Mouse (Mus musculus): ENCODE results near the gene Hrh2. TPM values are rescaled to one million over a fixed set of nuclear protein-coding genes. Genes with fewer than 3 reads are reported as not detected.

Gene Hrh2
- polyA plus RNA-seq, 1 experiment from 2014 or later, result not detected

- Histone ChIP-seq H3K4me2 (replicated peaks; ENCODE audit: low read depth, low read length) (no peak overlapping the region), H3K9ac (replicated peaks; ENCODE audit: low read length) (no peak overlapping the region), H3K9me3 (ENCODE audit: low read length) (no peaks in the 10 kb centered on the region), H3K27me3 (ENCODE audit: insufficient read depth, low read length) (peaks cover 8% of the 10 kb centered on the region; the same call in 1 of the 2 replicates), H3K4me1 (ENCODE audit: insufficient read depth, low read length) (no peaks in the 10 kb centered on the region), H3K36me3 (ENCODE audit: insufficient read depth, low read length) (no peaks in the 10 kb centered on the region), H3K4me3 (ENCODE audit: low read length) (no peak overlapping the region), H3K27ac (ENCODE audit: low read length) (no peak overlapping the region)
- 73% methylated on average over 5 of the region's 5 CpGs for WGBS
- ATAC-seq (ENCODE audit: low FRiP score, low TSS enrichment), result no peak
These were observed 5.5 kb upstream of the Hrh2 start for GRCm38 (mm10) chr13:54186394-54186793.

- Histone ChIP-seq H3K9ac (replicated peaks; ENCODE audit: low read length) (no peak overlapping the region), H3K4me3 (ENCODE audit: low read length) (no peak overlapping the region), H3K27me3 (ENCODE audit: insufficient read depth, low read length) (peaks cover 23% of the 10 kb centered on the region), H3K36me3 (ENCODE audit: insufficient read depth, low read length) (no peaks in the 10 kb centered on the region), H3K9me3 (ENCODE audit: low read length) (no peaks in the 10 kb centered on the region), H3K27ac (ENCODE audit: low read length) (no peak overlapping the region), H3K4me1 (ENCODE audit: insufficient read depth, low read length) (no peaks in the 10 kb centered on the region), H3K4me2 (replicated peaks; ENCODE audit: low read depth, low read length) (no peak overlapping the region)
- WGBS, result 82% methylated on average over 7 of the region's 7 CpGs
- no peak for ATAC-seq (ENCODE audit: low FRiP score, low TSS enrichment)
These were observed 3.7 kb upstream of the Hrh2 start for GRCm38 (mm10) chr13:54188190-54188706.

GRCm38 (mm10) chr13:54189896-54190295, 2.0 kb upstream of the Hrh2 start:
- Histone ChIP-seq H3K4me1 (ENCODE audit: insufficient read depth, low read length) (no peaks in the 10 kb centered on the region), H3K27me3 (ENCODE audit: insufficient read depth, low read length) (peaks cover 24% of the 10 kb centered on the region), H3K36me3 (ENCODE audit: insufficient read depth, low read length) (no peaks in the 10 kb centered on the region), H3K27ac (ENCODE audit: low read length) (no peak overlapping the region), H3K4me2 (replicated peaks; ENCODE audit: low read depth, low read length) (no peak overlapping the region), H3K9me3 (ENCODE audit: low read length) (no peaks in the 10 kb centered on the region), H3K4me3 (ENCODE audit: low read length) (no peak overlapping the region), H3K9ac (replicated peaks; ENCODE audit: low read length) (no peak overlapping the region)
- WGBS, result 82% methylated on average over 14 of the region's 14 CpGs
- no peak for ATAC-seq (ENCODE audit: low FRiP score, low TSS enrichment)

GRCm38 (mm10) chr13:54191181-54191580, 748 bp upstream of the Hrh2 start:
- Histone ChIP-seq H3K4me2 (replicated peaks; ENCODE audit: low read depth, low read length) (no peak overlapping the region), H3K36me3 (ENCODE audit: insufficient read depth, low read length) (no peaks in the 10 kb centered on the region), H3K4me1 (ENCODE audit: insufficient read depth, low read length) (no peaks in the 10 kb centered on the region), H3K9ac (replicated peaks; ENCODE audit: low read length) (no peak overlapping the region), H3K27ac (ENCODE audit: low read length) (no peak overlapping the region), H3K27me3 (ENCODE audit: insufficient read depth, low read length) (peaks cover 24% of the 10 kb centered on the region), H3K9me3 (ENCODE audit: low read length) (no peaks in the 10 kb centered on the region), H3K4me3 (ENCODE audit: low read length) (no peak overlapping the region)
- ATAC-seq (ENCODE audit: low FRiP score, low TSS enrichment), result no peak
- 87% methylated on average over 3 of the region's 3 CpGs for WGBS

- no peak overlapping the region for H3K27ac ChIP-seq (ENCODE audit: low read length)
- no peaks in the 10 kb centered on the region for H3K9me3 ChIP-seq (ENCODE audit: low read length)
- peaks cover 24% of the 10 kb centered on the region for H3K27me3 ChIP-seq (ENCODE audit: insufficient read depth, low read length)
- no peak for ATAC-seq (ENCODE audit: low FRiP score, low TSS enrichment)
- H3K4me3 ChIP-seq (ENCODE audit: low read length), result no peak overlapping the region
- H3K9ac ChIP-seq (replicated peaks; ENCODE audit: low read length), result no peak overlapping the region
- H3K4me2 ChIP-seq (replicated peaks; ENCODE audit: low read depth, low read length), result no peak overlapping the region
- no peaks in the 10 kb centered on the region for H3K4me1 ChIP-seq (ENCODE audit: insufficient read depth, low read length)
- H3K36me3 ChIP-seq (ENCODE audit: insufficient read depth, low read length), result no peaks in the 10 kb centered on the region
- 37% methylated on average over 5 of the region's 5 CpGs for WGBS
These were observed 1.7 kb downstream of the Hrh2 start for GRCm38 (mm10) chr13:54193580-54193979.

- H3K4me2 ChIP-seq (replicated peaks; ENCODE audit: low read depth, low read length), result no peak overlapping the region
- H3K4me3 ChIP-seq (ENCODE audit: low read length), result no peak overlapping the region
- no peaks in the 10 kb centered on the region for H3K27me3 ChIP-seq (ENCODE audit: insufficient read depth, low read length)
- H3K4me1 ChIP-seq (ENCODE audit: insufficient read depth, low read length), result no peaks in the 10 kb centered on the region
- no peak for ATAC-seq (ENCODE audit: low FRiP score, low TSS enrichment)
- no peaks in the 10 kb centered on the region for H3K36me3 ChIP-seq (ENCODE audit: insufficient read depth, low read length)
- no peaks in the 10 kb centered on the region for H3K9me3 ChIP-seq (ENCODE audit: low read length)
- no peak overlapping the region for H3K9ac ChIP-seq (replicated peaks; ENCODE audit: low read length)
- 46% methylated on average over 9 of the region's 9 CpGs for WGBS
- H3K27ac ChIP-seq (ENCODE audit: low read length), result no peak overlapping the region
These were observed 7.1 kb downstream of the Hrh2 start for GRCm38 (mm10) chr13:54199000-54199399.

GRCm38 (mm10) chr13:54202458-54202857, 10.5 kb downstream of the Hrh2 start:
- Histone ChIP-seq H3K9me3 (ENCODE audit: low read length) (no peaks in the 10 kb centered on the region), H3K9ac (replicated peaks; ENCODE audit: low read length) (no peak overlapping the region), H3K36me3 (ENCODE audit: insufficient read depth, low read length) (no peaks in the 10 kb centered on the region), H3K4me2 (replicated peaks; ENCODE audit: low read depth, low read length) (no peak overlapping the region), H3K27ac (ENCODE audit: low read length) (no peak overlapping the region), H3K4me1 (ENCODE audit: insufficient read depth, low read length) (no peaks in the 10 kb centered on the region), H3K27me3 (ENCODE audit: insufficient read depth, low read length) (no peaks in the 10 kb centered on the region), H3K4me3 (ENCODE audit: low read length) (no peak overlapping the region)
- 72% methylated on average over 8 of the region's 8 CpGs for WGBS
- ATAC-seq (ENCODE audit: low FRiP score, low TSS enrichment), result no peak

GRCm38 (mm10) chr13:54203419-54203818, 11.5 kb downstream of the Hrh2 start:
- WGBS, result 72% methylated on average over 2 of the region's 2 CpGs
- no peaks in the 10 kb centered on the region for H3K4me1 ChIP-seq (ENCODE audit: insufficient read depth, low read length)
- no peaks in the 10 kb centered on the region for H3K9me3 ChIP-seq (ENCODE audit: low read length)
- no peaks in the 10 kb centered on the region for H3K27me3 ChIP-seq (ENCODE audit: insufficient read depth, low read length)
- ATAC-seq (ENCODE audit: low FRiP score, low TSS enrichment), result no peak
- H3K4me2 ChIP-seq (replicated peaks; ENCODE audit: low read depth, low read length), result no peak overlapping the region
- no peaks in the 10 kb centered on the region for H3K36me3 ChIP-seq (ENCODE audit: insufficient read depth, low read length)
- no peak overlapping the region for H3K4me3 ChIP-seq (ENCODE audit: low read length)
- no peak overlapping the region for H3K27ac ChIP-seq (ENCODE audit: low read length)
- H3K9ac ChIP-seq (replicated peaks; ENCODE audit: low read length), result no peak overlapping the region

- 78% methylated on average over 7 of the region's 7 CpGs for WGBS
- H3K27ac ChIP-seq (ENCODE audit: low read length), result no peak overlapping the region
- ATAC-seq (ENCODE audit: low FRiP score, low TSS enrichment), result no peak
These were observed 13.3 kb downstream of the Hrh2 start for GRCm38 (mm10) chr13:54205195-54205594.

GRCm38 (mm10) chr13:54206140-54206753, 14.3 kb downstream of the Hrh2 start:
- no peaks in the 10 kb centered on the region for H3K27me3 ChIP-seq (ENCODE audit: insufficient read depth, low read length)
- no peak overlapping the region for H3K9ac ChIP-seq (replicated peaks; ENCODE audit: low read length)
- no peak overlapping the region for H3K27ac ChIP-seq (ENCODE audit: low read length)
- no peak for ATAC-seq (ENCODE audit: low FRiP score, low TSS enrichment)
- H3K36me3 ChIP-seq (ENCODE audit: insufficient read depth, low read length), result no peaks in the 10 kb centered on the region
- H3K4me1 ChIP-seq (ENCODE audit: insufficient read depth, low read length), result no peaks in the 10 kb centered on the region; the same call in 1 of the 2 replicates
- WGBS, result 77% methylated on average over 9 of the region's 9 CpGs
- no peak overlapping the region for H3K4me2 ChIP-seq (replicated peaks; ENCODE audit: low read depth, low read length)
- H3K9me3 ChIP-seq (ENCODE audit: low read length), result no peaks in the 10 kb centered on the region
- no peak overlapping the region for H3K4me3 ChIP-seq (ENCODE audit: low read length)

More at GRCm38 (mm10) chr13:54205195-54205594, 13.3 kb downstream of the Hrh2 start:
- H3K4me1 ChIP-seq (ENCODE audit: insufficient read depth, low read length), result no peaks in the 10 kb centered on the region; the same call in 1 of the 2 replicates
- H3K9ac ChIP-seq (replicated peaks; ENCODE audit: low read length), result no peak overlapping the region
- no peaks in the 10 kb centered on the region for H3K9me3 ChIP-seq (ENCODE audit: low read length)
- H3K27me3 ChIP-seq (ENCODE audit: insufficient read depth, low read length), result no peaks in the 10 kb centered on the region
- no peaks in the 10 kb centered on the region for H3K36me3 ChIP-seq (ENCODE audit: insufficient read depth, low read length)
- no peak overlapping the region for H3K4me2 ChIP-seq (replicated peaks; ENCODE audit: low read depth, low read length)
- H3K4me3 ChIP-seq (ENCODE audit: low read length), result no peak overlapping the region

Data from kidney, embryonic 16.5 days (tissue).